Mouse (Mus musculus) gastrocnemius, postnatal 10 days (tissue): ENCODE results near the gene Myo1d. TPM values are rescaled to one million over a fixed set of nuclear protein-coding genes. Genes with fewer than 3 reads are reported as not detected.
A peak's percentile ranks its signal among the peaks of the same experiment; 100 is the strongest.
"Not testable (repeated sequence)": the region's sequence is repeated elsewhere in the genome, so short reads cannot be mapped to it uniquely, and the experiment has no call there.

ENCODE experiments used
- DNase-seq: peaks from one replicate; pipeline ENCODE4 v3.0.0; 2021; ENCODE audit warnings: mixed read lengths
- total RNA-seq, 2 experiments: library from RNA; stranded (reverse); gene quantifications; 2 replicates each; pipeline ENCODE4 v1.2.3; 2021

Myo1d gene
- total RNA-seq, 2 experiments from 2014 or later: 6.6 to 12.5 TPM

DNA sequence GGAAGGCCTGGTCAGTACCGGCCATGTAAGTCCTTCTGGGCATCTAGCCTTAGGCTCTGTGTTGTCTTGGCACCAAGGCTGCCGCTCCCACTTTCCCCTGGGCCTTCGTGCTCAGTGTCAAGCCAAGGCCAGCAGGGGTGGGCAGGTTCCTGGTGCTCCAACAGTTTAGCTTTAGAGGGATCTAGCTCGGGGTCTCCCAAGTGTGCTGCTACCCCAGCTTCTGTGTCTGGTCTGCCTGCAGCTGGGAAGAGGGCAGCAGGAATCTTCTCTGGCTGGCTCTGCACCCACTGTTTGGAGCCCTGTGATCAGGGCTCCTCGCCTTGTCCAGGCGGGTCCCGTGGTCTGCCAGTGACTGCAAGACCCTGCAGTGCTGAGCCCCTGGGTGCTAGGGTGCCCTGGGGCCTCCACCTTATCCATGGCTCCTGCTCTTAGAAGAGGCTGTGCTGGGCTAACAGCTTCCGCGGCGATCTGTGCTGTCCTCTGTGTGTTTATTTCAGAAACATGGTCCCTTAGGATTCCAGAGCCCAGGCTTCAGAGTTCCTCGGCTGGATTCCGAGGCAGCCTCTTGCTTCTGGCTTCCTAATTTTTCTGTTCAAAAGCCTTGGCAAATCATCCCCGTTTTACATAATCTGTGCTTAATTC is 298.3 kb downstream of the Myo1d start:
- DNase-seq: no peak

GRCm38 (mm10) chr11:80479906-80480866 is 299.6 kb downstream of the Myo1d start:
- no peak for DNase-seq

DNA sequence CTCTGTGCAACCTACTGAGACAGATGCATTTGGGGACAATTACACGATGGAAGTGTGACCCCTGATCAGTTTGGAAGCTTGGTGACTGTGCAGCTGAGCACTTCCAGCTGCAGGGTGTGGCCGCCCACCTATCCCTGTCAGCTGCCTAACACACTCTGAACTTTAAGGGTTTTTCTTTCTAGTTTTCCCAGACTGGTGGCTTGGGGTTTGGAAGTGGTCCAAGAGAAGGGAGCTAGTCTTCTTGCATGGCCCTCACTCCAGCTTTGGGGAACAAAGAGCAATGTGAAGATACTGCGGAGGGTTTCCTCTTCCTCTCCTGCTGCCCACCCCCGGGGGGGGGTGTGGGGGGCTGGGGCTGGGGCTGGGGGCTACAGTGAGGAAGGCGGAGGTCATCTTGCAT is 300.4 kb downstream of the Myo1d start:
- DNase-seq: no peak

GRCm38 (mm10) chr11:80478694-80479412 is 301.0 kb downstream of the Myo1d start:
- DNase-seq: no peak

GRCm38 (mm10) chr11:80477341-80478199 is 302.3 kb downstream of the Myo1d start:
- DNase-seq: no peak

GRCm38 (mm10) chr11:80476222-80477189 is 303.3 kb downstream of the Myo1d start, which contains the start of gene Cdk5r1:
Gene Cdk5r1, plus strand, starts transcription at chr11:80477023.
- peak; percentile 84 for DNase-seq

DNA sequence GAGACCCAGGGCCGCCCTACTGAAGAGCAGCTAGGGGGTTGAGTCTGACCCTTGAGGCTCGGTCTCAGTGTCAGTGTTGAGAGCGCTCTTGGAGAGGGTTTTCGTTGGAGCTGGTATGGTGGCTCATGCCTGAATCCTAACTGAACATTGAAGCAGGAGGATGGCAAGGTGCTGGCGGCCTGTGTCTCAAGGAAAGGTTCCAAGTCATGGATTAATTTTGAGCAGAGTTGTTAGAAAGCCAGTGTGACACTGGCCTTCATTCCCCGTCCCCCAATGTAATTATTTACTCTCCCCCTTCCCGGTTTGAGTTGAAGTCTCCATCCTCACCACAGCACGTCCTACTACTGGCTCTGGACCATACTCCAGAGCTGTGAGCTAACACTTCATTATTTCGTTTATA is 304.3 kb downstream of the Myo1d start:
- DNase-seq: no peak

DNA sequence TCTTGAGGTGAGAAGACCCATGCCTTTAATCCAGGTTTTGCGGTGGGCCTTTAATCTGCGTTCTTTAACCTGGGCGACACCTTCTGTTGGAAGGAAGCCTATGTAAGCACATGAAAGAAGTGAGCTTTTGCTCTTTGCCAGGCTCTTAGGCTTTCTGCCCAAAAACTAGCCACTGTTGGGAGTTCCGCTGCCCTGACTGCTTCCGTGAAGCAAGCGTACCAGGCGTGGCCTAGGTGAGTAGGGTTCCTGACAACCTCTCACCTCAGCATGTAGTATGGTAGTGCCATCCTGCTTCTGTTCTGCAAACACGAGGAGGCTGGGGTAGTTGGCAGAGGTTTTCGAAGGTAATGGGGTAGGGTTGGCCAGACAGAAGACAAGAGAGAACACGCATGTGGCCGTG is 305.0 kb downstream of the Myo1d start:
- no peak for DNase-seq

- DNase-seq: no peak
Observed at GRCm38 (mm10) chr11:80474175-80474691, 305.6 kb downstream of the Myo1d start.

DNA sequence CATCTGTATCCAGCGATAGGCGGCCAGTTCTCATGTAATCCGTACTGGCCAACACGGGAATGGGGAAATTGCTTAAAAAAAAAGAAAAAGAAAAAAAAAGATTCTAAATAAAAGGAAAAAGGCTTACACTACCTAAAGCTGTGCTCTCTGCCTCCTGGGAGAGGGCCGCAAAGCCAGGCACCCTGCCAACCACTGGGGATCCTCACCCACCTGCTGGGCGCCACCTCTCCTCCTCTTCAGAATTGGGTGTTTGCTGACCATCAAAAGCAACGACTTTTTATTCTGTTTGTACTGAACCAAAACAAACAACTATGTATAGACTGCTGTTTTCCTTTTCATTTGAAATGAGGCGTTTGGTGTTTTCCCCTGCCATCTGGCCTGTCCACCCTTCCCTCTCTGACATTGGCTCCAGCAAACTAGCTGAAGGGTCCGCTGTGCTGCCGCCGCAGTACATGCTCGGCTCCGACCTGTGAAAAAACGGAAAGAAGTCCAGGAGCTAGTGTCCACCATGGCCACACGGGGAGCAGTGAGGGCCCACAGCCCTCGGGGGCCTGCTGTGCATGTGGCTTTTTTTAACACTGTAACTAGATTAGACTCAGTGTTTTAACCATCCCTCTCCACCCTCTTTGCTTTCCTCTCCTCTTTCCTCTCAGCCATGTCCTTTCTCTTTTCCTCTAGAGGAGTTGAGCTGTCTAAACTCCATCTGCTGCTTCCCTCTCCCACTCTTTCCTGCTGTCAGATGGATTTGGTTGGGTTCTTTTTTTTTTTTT is 307.8 kb downstream of the Myo1d start:
- DNase-seq: no peak

- DNase-seq: not testable (repeated sequence)
Observed at GRCm38 (mm10) chr11:80463605-80464130, 316.2 kb downstream of the Myo1d start.

GRCm38 (mm10) chr11:80453198-80453597 is 326.6 kb downstream of the Myo1d start:
- DNase-seq: no peak

GRCm38 (mm10) chr11:80452242-80452641 is 327.6 kb downstream of the Myo1d start:
- no peak for DNase-seq

DNA sequence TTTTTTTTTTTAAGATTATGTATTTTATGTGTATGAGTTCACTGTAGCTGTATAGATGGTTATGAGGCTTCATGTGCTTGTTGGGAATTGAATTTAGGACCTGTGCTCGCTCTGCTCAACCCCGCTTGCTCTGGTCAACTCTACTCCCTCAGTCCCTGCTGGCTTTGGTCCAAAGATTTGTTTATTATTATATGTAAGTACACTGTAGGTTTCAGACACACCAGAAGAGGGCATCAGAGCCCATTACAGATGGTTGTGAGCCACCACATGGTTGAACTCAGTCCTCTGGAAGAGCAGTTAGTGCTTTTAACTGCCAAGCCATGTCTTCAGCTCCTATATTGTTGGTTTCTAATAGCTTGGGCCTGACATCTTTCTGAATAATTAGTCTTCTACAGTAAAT is 330.0 kb downstream of the Myo1d start:
- DNase-seq: no peak

DNA sequence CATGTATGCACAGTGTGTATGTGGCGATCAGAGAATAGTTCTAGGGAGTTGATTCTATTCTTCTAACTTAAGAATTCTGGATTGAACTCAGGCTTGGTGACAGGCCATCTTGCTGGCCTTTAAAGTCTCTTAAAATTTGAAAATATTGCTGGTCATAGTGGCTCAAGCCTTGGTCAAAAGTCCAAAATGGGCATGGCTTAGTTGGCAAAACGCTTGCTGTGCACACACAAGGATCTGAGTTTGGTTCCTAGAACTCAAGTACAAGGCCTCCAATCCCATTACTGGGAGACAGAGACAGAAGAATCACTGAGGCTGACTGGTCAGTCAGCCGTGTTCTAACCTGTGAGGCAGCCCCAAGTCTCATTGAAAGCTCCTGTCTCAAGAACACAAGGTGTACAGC is 332.9 kb downstream of the Myo1d start:
- no peak for DNase-seq
